Mouse (Mus musculus) midbrain, postnatal 0 days (tissue): ENCODE results near the gene Ttc17. TPM values are rescaled to one million over a fixed set of nuclear protein-coding genes. Genes with fewer than 3 reads are reported as not detected.
"Not testable (repeated sequence)": the region's sequence is repeated elsewhere in the genome, so short reads cannot be mapped to it uniquely, and the experiment has no call there.

Experiments
- ATAC-seq: fragments of 200-750 bp; cut with Nextera tagmentation; 2 replicates; pipeline ENCODE4 v1.8.0; 2017; ENCODE audit warnings: moderate number of reproducible peaks, mild to moderate bottlenecking, moderate TSS enrichment, moderate library complexity; ENCODE audit not compliant: low FRiP score
- DNase-seq: peaks from one replicate; pipeline ENCODE4 v3.0.0-alpha.2; 2015; ENCODE audit warnings: low spot score
- H3K27ac ChIP-seq: fragments of 300-500 bp; sonication (generic); 2 replicates; pipeline ENCODE4 v1.5.1; 2014; ENCODE audit warnings: low read depth, mild to moderate bottlenecking, low read length, mixed read lengths
- H3K27me3 ChIP-seq: fragments of 300-500 bp; sonication (generic); 2 replicates; pipeline ENCODE4 v1.6.1; 2014; ENCODE audit warnings: low read length, control low read depth, mixed read lengths; ENCODE audit not compliant: insufficient read depth
- H3K36me3 ChIP-seq: fragments of 300-500 bp; sonication (generic); 2 replicates; pipeline ENCODE4 v1.6.1; 2014; ENCODE audit warnings: low read length, control low read depth, mixed read lengths; ENCODE audit not compliant: insufficient read depth
- H3K4me1 ChIP-seq: fragments of 300-500 bp; sonication (generic); 2 replicates; pipeline ENCODE4 v1.6.1; 2014; ENCODE audit warnings: mild to moderate bottlenecking, control low read depth, antibody characterized with exemption, low read length, mixed read lengths; ENCODE audit not compliant: insufficient read depth
- H3K4me2 ChIP-seq: fragments of 300-500 bp; sonication (generic); 2 replicates; pipeline ENCODE4 v1.6.1; 2014; ENCODE audit warnings: low read depth, mild to moderate bottlenecking, low read length, mixed read lengths; ENCODE audit not compliant: poor library complexity, severe bottlenecking
- H3K4me3 ChIP-seq: fragments of 300-500 bp; sonication (generic); 2 replicates; pipeline ENCODE4 v1.5.1; 2014; ENCODE audit warnings: low read depth, mild to moderate bottlenecking, low read length, moderate library complexity
- H3K9ac ChIP-seq: fragments of 300-500 bp; sonication (generic); replicated peaks from 2 replicates; pipeline ENCODE4 v1.6.1; 2014; ENCODE audit warnings: mild to moderate bottlenecking, low read length, moderate library complexity, mixed read lengths; ENCODE audit not compliant: poor library complexity, severe bottlenecking
- H3K9me3 ChIP-seq: fragments of 300-500 bp; sonication (generic); 2 replicates; pipeline ENCODE4 v1.6.1; 2016; ENCODE audit warnings: low read length, control low read depth
- CTCF ChIP-seq: IDR thresholded peaks from 2 replicates; pipeline ENCODE4 v1.5.1; 2016; ENCODE audit warnings: antibody characterized with exemption, mild to moderate bottlenecking
- WGBS: fragments of 180-500 bp; shearing (Covaris S2); extraction: QIAGEN DNeasy Blood & Tissue Kit; methylation state at CpG from one replicate; pipeline ENCODE4 v1.1.7; 2014; 5-methylcytosine and 5-hydroxymethylcytosine counted together
- polyA plus RNA-seq: library from polyadenylated mRNA; unstranded; fragments of >200 nt; fragmentation: Nextera tagmentation; extraction: Ambion mirVana; gene quantifications from 2 replicates; pipeline ENCODE4 v1.2.1, GENCODE M21; 2015
- total RNA-seq: library from RNA; depleted of rRNA; stranded (reverse); fragments of >200 nt; gene quantifications from 2 replicates; pipeline ENCODE4 v1.2.3, GENCODE M21; 2014

Gene Ttc17
- total and polyA plus RNA-seq, 2 experiments from 2014 or later = 20.2 to 24.3 TPM

DNA sequence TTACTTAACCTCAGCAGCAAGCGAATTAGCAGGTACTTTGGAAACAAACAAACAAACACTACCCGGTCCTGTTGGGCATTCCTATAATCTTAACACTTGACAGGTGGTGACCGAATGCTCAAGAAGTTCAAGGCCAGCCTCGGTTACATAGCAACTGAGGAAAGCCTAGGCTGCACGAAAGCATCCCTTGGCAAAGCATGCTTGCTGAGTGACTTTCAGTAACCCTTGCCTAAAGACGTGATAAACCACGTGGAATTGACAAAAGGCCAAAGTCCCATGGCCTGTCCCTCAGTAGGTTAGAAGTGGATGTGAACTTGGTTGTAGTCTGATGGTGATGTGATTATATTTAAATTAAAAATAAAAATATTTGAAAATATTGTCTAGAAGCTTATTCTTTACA is 4.4 kb downstream of the Ttc17 start:
- H3K4me2 ChIP-seq = no peak overlapping the region
- no peak for TF ChIP-seq CTCF
- H3K9ac ChIP-seq = no peak overlapping the region
- DNase-seq = no peak
- H3K36me3 ChIP-seq = peaks cover 3% of the 10 kb centered on the region; the same call in 1 of the 2 replicates
- WGBS = 90% methylated on average over 7 of the region's 7 CpGs
- H3K4me3 ChIP-seq = no peak overlapping the region
- ATAC-seq = no peak
- H3K27me3 ChIP-seq = no peaks in the 10 kb centered on the region
- H3K4me1 ChIP-seq = peaks cover 10% of the 10 kb centered on the region
- H3K9me3 ChIP-seq = no peaks in the 10 kb centered on the region
- no peak overlapping the region for H3K27ac ChIP-seq

DNA sequence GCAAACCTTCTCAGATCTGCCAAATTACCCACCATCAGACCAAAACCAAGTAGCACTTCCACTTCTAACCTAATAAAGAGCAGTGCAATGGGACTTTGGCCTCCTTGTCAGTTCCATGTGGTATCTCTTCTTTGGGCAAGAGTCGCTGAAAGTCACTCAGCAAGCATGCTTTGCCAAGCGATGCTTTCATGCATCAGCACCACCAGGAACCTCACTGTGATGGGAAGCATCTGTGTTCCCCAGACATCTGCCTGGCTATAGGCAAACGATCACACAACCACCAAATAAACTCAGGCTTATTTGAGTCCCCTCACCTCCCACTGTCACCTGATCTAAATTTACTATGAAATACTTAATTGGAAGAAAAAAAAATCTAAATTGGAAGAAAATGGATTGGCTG is 5.5 kb downstream of the Ttc17 start:
- WGBS = 85% methylated on average over 3 of the region's 3 CpGs
- DNase-seq (peak; percentile 31), ATAC-seq (no peak)

DNA sequence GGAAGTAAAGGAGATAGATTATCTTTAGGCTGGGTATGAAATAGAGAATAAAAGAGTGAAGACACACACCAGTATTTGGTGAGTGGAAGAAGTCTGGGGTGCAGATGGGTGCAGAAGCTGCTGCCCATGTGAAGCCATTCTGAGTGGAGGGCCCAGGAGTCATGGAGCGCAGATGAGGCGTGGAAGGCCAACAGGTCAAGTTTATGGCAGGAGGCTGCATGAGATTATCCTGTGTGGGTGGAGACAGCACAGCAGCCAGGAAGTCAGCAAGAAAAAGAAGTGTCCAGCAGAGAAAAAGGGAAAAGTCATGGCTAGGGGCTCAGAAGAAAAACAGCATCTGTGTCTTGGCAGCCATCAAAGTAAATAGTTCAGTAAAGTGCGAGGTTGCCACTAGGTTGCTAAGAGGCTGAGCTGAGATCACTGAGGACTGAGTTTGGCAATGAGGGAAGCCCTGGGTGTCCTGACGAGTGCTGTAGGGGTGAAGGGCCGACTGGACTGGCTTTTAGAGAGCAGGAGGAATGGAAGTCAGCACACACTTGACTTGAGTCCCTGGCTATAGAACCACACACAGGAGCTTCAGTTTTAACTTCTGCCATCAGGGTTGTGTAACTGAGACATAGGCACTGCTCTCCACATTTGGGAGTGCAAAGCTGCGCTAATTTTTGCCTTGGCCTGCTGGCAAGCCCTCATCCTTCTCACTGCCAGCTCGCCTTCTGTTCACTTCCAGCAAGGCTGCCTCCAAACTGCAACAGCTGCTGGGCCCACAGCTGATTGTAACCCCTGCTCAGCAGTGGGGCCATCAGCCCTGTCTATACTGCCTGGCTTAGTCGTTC is 8.1 kb downstream of the Ttc17 start:
- DNase-seq = peak; percentile 82
- ATAC-seq = peak; percentile 64; the same call in 1 of the 2 replicates
- 51% methylated on average over 8 of the region's 8 CpGs for whole genome bisulfite sequencing
- H3K27ac ChIP-seq = no peak overlapping the region
- TF ChIP-seq CTCF = no peak
- no peaks in the 10 kb centered on the region for H3K9me3 ChIP-seq
- no peaks in the 10 kb centered on the region for H3K27me3 ChIP-seq
- peaks cover 3% of the 10 kb centered on the region; the same call in 1 of the 2 replicates for H3K4me1 ChIP-seq
- H3K9ac ChIP-seq = no peak overlapping the region
- no peak overlapping the region for H3K4me2 ChIP-seq
- no peak overlapping the region for H3K4me3 ChIP-seq
- peaks cover 3% of the 10 kb centered on the region; the same call in 1 of the 2 replicates for H3K36me3 ChIP-seq

More for the DNA sequence above, 5.5 kb downstream of the Ttc17 start:
- Histone ChIP-seq H3K27me3 (no peaks in the 10 kb centered on the region), H3K36me3 (peaks cover 3% of the 10 kb centered on the region; the same call in 1 of the 2 replicates), H3K9me3 (no peaks in the 10 kb centered on the region), H3K4me2 (no peak overlapping the region), H3K4me3 (no peak overlapping the region), H3K27ac (no peak overlapping the region), H3K4me1 (peaks cover 10% of the 10 kb centered on the region), H3K9ac (no peak overlapping the region)
- no peak for TF ChIP-seq CTCF

DNA sequence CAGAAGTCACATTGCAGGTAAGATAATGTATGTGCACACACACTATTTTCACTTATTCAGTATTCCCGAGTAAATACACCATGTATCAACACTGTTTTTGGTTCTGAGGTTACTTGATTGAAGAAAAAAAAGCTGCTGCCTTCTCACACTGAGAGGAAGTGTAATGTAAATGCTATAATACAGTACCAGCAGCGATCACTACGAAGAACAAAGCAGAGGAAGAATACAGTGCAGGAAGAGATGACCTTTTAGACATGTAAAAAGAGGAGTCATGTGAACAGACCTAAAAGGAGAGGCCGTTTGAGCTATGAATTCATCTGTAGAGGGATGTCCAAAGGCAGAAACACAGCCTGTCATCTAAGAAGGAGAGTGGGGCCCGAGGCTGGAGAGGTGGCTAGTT is 9.0 kb downstream of the Ttc17 start:
- H3K4me3 ChIP-seq = no peak overlapping the region
- H3K27me3 ChIP-seq = no peaks in the 10 kb centered on the region
- H3K9ac ChIP-seq = no peak overlapping the region
- peaks cover 3% of the 10 kb centered on the region; the same call in 1 of the 2 replicates for H3K4me1 ChIP-seq
- ATAC-seq (no peak), DNase-seq (no peak)
- no peak overlapping the region for H3K4me2 ChIP-seq
- 87% methylated on average over 5 of the region's 5 CpGs for WGBS
- no peaks in the 10 kb centered on the region for H3K9me3 ChIP-seq
- H3K27ac ChIP-seq = no peak overlapping the region
- TF ChIP-seq CTCF = no peak
- peaks cover 3% of the 10 kb centered on the region; the same call in 1 of the 2 replicates for H3K36me3 ChIP-seq

DNA sequence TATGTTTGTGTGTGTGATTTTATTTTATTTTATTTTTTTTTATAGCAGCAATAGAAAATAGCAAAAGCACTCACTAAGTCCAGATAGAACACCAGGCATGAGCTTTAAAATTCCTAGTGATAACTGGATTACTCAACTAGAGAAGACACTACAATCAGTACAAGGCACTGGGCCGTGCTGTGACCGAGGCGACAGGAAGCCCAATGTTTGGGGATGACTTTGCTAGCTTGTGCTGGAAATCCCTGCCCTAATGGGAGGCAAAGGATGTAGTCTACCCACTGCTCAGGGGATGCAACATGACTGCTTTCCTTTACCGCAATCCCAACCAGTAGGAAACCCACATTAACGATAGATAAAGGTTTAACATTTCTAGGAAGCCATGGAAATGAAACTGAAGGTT is 10.2 kb downstream of the Ttc17 start:
- TF ChIP-seq CTCF = no peak
- Histone ChIP-seq H3K27ac (no peak overlapping the region), H3K4me1 (peaks cover 3% of the 10 kb centered on the region; the same call in 1 of the 2 replicates), H3K4me3 (no peak overlapping the region), H3K4me2 (no peak overlapping the region), H3K9me3 (no peaks in the 10 kb centered on the region), H3K36me3 (0 out of 2 replicates have a peak, but pooled peaks cover 3% of the 10 kb centered on the region), H3K9ac (no peak overlapping the region), H3K27me3 (no peaks in the 10 kb centered on the region)
- no peak for DNase-seq
- ATAC-seq = no peak
- WGBS = 90% methylated on average over 5 of the region's 5 CpGs

DNA sequence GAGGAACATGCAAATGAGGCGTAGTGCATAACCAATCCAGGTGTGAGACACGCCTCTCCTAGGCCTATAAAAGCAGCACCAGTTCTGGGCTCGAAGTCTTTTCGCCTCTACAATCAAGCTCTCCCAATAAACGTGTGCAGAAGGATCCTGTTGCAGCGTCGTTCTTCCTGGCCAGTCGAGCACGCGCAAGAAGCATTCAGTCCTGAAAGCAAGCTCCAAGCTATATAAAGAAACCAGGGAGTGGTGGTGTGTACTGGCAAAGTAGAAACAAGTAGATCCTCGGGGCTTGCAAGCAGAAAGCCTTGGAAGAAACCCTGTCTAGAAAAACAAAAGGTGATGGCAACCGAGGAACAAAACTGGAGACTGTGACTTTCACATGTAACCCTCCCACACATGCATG is 15.4 kb downstream of the Ttc17 start:
- H3K27ac ChIP-seq, H3K4me2 ChIP-seq, H3K36me3 ChIP-seq, DNase-seq, H3K27me3 ChIP-seq, H3K4me1 ChIP-seq, H3K4me3 ChIP-seq, H3K9ac ChIP-seq, ATAC-seq, H3K9me3 ChIP-seq: not testable (repeated sequence)
- 94% methylated on average over 10 of the region's 12 CpGs for WGBS
